Mouse (Mus musculus) midbrain, embryonic 12.5 days (tissue): Measurements from ENCODE around the gene Olfr45. TPM values are rescaled to one million over a fixed set of nuclear protein-coding genes. Genes with fewer than 3 reads are reported as not detected.
"Not testable (repeated sequence)": the region's sequence is repeated elsewhere in the genome, so short reads cannot be mapped to it uniquely, and the experiment has no call there.

Source experiments
- ATAC-seq: fragments of 200-750 bp; cut with Nextera tagmentation; 2 replicates; pipeline ENCODE4 v1.8.0; 2017; ENCODE audit warnings: low read depth, moderate TSS enrichment, moderate library complexity; ENCODE audit not compliant: low FRiP score
- H3K27ac ChIP-seq: fragments of 300-500 bp; sonication (generic); replicated peaks from 2 replicates; pipeline ENCODE4 v1.5.1; 2016; ENCODE audit warnings: mild to moderate bottlenecking
- H3K27me3 ChIP-seq: fragments of 300-500 bp; sonication (generic); 2 replicates; pipeline ENCODE4 v1.6.1; 2016; ENCODE audit warnings: mild to moderate bottlenecking
- H3K36me3 ChIP-seq: fragments of 300-500 bp; sonication (generic); 2 replicates; pipeline ENCODE4 v1.6.1; 2016
- H3K4me1 ChIP-seq: fragments of 300-500 bp; sonication (generic); 2 replicates; pipeline ENCODE4 v1.6.1; 2016
- H3K4me2 ChIP-seq: fragments of 300-500 bp; sonication (generic); replicated peaks from 2 replicates; pipeline ENCODE4 v1.6.1; 2016; ENCODE audit warnings: mild to moderate bottlenecking, moderate library complexity
- H3K4me3 ChIP-seq: fragments of 300-500 bp; sonication (generic); 2 replicates; pipeline ENCODE4 v1.5.1; 2016; ENCODE audit warnings: mild to moderate bottlenecking
- H3K9ac ChIP-seq: fragments of 300-500 bp; sonication (generic); replicated peaks from 2 replicates; pipeline ENCODE4 v1.6.1; 2016; ENCODE audit warnings: mild to moderate bottlenecking, moderate library complexity
- H3K9me3 ChIP-seq: fragments of 300-500 bp; sonication (generic); 2 replicates; pipeline ENCODE4 v1.6.1; 2016; ENCODE audit warnings: mild to moderate bottlenecking
- WGBS: fragments of 180-500 bp; shearing (Covaris S2); methylation state at CpG from one replicate; pipeline ENCODE4 v1.1.7; 2016; 5-methylcytosine and 5-hydroxymethylcytosine counted together
- polyA plus RNA-seq: library from polyadenylated mRNA; unstranded; fragments of >200 nt; fragmentation: Nextera tagmentation; extraction: Ambion mirVana; gene quantifications from 2 replicates; pipeline ENCODE4 v1.2.1, GENCODE M21; 2016

Olfr45 gene
- not detected in 2 replicates for polyA plus RNA-seq

GRCm38 (mm10) chr7:140681651-140682050 lies at the start of gene Olfr45:
Gene Olfr45 (plus strand): TSS chr7:140681951.
- H3K4me2 ChIP-seq: no peak within 1 kb of the TSS
- no peak for ATAC-seq

GRCm38 (mm10) chr7:140646152-140646551 lies 35.6 kb upstream of the Olfr45 start, which contains the start of gene Olfr53:
Gene Olfr53 (plus strand): TSS chr7:140646452.
- Histone ChIP-seq H3K9ac (no peak within 1 kb of the TSS), H3K27me3 (no peaks in the 10 kb centered on the region), H3K27ac (no peak within 1 kb of the TSS), H3K4me2 (no peak within 1 kb of the TSS), H3K4me1 (no peaks in the 10 kb centered on the region), H3K36me3 (no peaks in the 10 kb centered on the region), H3K9me3 (no peaks in the 10 kb centered on the region), H3K4me3 (no peak within 1 kb of the TSS)
- 97% methylated on average over 1 of the region's 1 CpGs for WGBS
- no peak for ATAC-seq

More at GRCm38 (mm10) chr7:140681651-140682050, at the start of gene Olfr45:
- no peak within 1 kb of the TSS for H3K9ac ChIP-seq
- no peaks in the 10 kb centered on the region for H3K4me1 ChIP-seq
- no peak within 1 kb of the TSS for H3K27ac ChIP-seq
- WGBS: 93% methylated on average over 1 of the region's 1 CpGs
- 0 out of 2 replicates have a peak, but pooled peaks cover 4% of the 10 kb centered on the region for H3K9me3 ChIP-seq
- H3K27me3 ChIP-seq: no peaks in the 10 kb centered on the region
- no peaks in the 10 kb centered on the region for H3K36me3 ChIP-seq
- H3K4me3 ChIP-seq: no peak within 1 kb of the TSS

- H3K4me1 ChIP-seq: no peaks in the 10 kb centered on the region
- H3K36me3 ChIP-seq: no peaks in the 10 kb centered on the region
- 80% methylated on average over 4 of the region's 4 CpGs for WGBS
- no peak within 1 kb of the TSS for H3K9ac ChIP-seq
- no peak within 1 kb of the TSS for H3K4me2 ChIP-seq
- no peak within 1 kb of the TSS for H3K4me3 ChIP-seq
- H3K27ac ChIP-seq: no peak within 1 kb of the TSS
- no peak for ATAC-seq
- no peaks in the 10 kb centered on the region for H3K27me3 ChIP-seq
- no peaks in the 10 kb centered on the region for H3K9me3 ChIP-seq
Observed at GRCm38 (mm10) chr7:140659630-140660029, 22.1 kb upstream of the Olfr45 start, which contains the start of gene Olfr539. Gene Olfr539 (plus strand): TSS chr7:140659930.

GRCm38 (mm10) chr7:140670693-140671092 lies 11.1 kb upstream of the Olfr45 start:
- not testable (repeated sequence) for H3K4me3 ChIP-seq

GRCm38 (mm10) chr7:140675863-140676262 lies 5.9 kb upstream of the Olfr45 start:
- peaks cover 15% of the 10 kb centered on the region; the same call in 1 of the 2 replicates for H3K9me3 ChIP-seq
- no peak overlapping the region for H3K27ac ChIP-seq
- whole genome bisulfite sequencing: 5% methylated on average over 4 of the region's 6 CpGs
- ATAC-seq: peak; percentile 52; the same call in 1 of the 2 replicates
- no peak overlapping the region for H3K9ac ChIP-seq
- H3K27me3 ChIP-seq: no peaks in the 10 kb centered on the region
- no peaks in the 10 kb centered on the region for H3K36me3 ChIP-seq
- 0 out of 2 replicates have a peak, but pooled peaks cover 5% of the 10 kb centered on the region for H3K4me1 ChIP-seq
- H3K4me2 ChIP-seq: peak overlapping the region; percentile 38
- H3K4me3 ChIP-seq: no peak overlapping the region

More at GRCm38 (mm10) chr7:140670693-140671092, 11.1 kb upstream of the Olfr45 start:
- H3K4me2 ChIP-seq, H3K27me3 ChIP-seq, H3K9ac ChIP-seq, H3K4me1 ChIP-seq, ATAC-seq, H3K27ac ChIP-seq, H3K36me3 ChIP-seq: not testable (repeated sequence)
- WGBS: 89% methylated on average over 3 of the region's 3 CpGs
- H3K9me3 ChIP-seq: peaks cover 10% of the 10 kb centered on the region; the same call in 1 of the 2 replicates

- not testable (repeated sequence) for H3K27me3 ChIP-seq, H3K36me3 ChIP-seq, H3K9me3 ChIP-seq, H3K9ac ChIP-seq, H3K4me3 ChIP-seq, ATAC-seq, H3K27ac ChIP-seq, H3K4me2 ChIP-seq, H3K4me1 ChIP-seq
- 73% methylated on average over 4 of the region's 4 CpGs for WGBS
Observed at GRCm38 (mm10) chr7:140679591-140679990, 2.2 kb upstream of the Olfr45 start.

- no peak within 1 kb of the TSS for H3K27ac ChIP-seq
- no peaks in the 10 kb centered on the region for H3K9me3 ChIP-seq
- no peak for ATAC-seq
- H3K4me2 ChIP-seq: no peak within 1 kb of the TSS
- H3K36me3 ChIP-seq: no peaks in the 10 kb centered on the region
- H3K9ac ChIP-seq: no peak within 1 kb of the TSS
- H3K4me1 ChIP-seq: no peaks in the 10 kb centered on the region
- no peak within 1 kb of the TSS for H3K4me3 ChIP-seq
- H3K27me3 ChIP-seq: no peaks in the 10 kb centered on the region
Observed at GRCm38 (mm10) chr7:140696967-140697366, 15.2 kb downstream of the Olfr45 start, which contains the start of gene Olfr541. Gene Olfr541 (plus strand): TSS chr7:140697267.

GRCm38 (mm10) chr7:140706348-140706747 lies 24.6 kb downstream of the Olfr45 start:
- no peaks in the 10 kb centered on the region for H3K36me3 ChIP-seq
- ATAC-seq: 0 out of 2 replicates have a peak, but pooled peaks have one; percentile 12
- no peaks in the 10 kb centered on the region for H3K9me3 ChIP-seq
- no peaks in the 10 kb centered on the region for H3K27me3 ChIP-seq
- no peak overlapping the region for H3K4me3 ChIP-seq
- H3K27ac ChIP-seq: no peak overlapping the region
- WGBS: 36% methylated on average over 2 of the region's 2 CpGs
- no peak overlapping the region for H3K9ac ChIP-seq
- H3K4me1 ChIP-seq: no peaks in the 10 kb centered on the region
- H3K4me2 ChIP-seq: no peak overlapping the region

- WGBS: 86% methylated on average over 6 of the region's 6 CpGs
- H3K9me3 ChIP-seq: no peaks in the 10 kb centered on the region
- no peak overlapping the region for H3K9ac ChIP-seq
- no peaks in the 10 kb centered on the region for H3K36me3 ChIP-seq
- H3K4me1 ChIP-seq: no peaks in the 10 kb centered on the region
- no peak for ATAC-seq
- H3K27me3 ChIP-seq: no peaks in the 10 kb centered on the region
- no peak overlapping the region for H3K4me2 ChIP-seq
- no peak overlapping the region for H3K4me3 ChIP-seq
- no peak overlapping the region for H3K27ac ChIP-seq
Observed at GRCm38 (mm10) chr7:140707536-140708284, 26.0 kb downstream of the Olfr45 start.

GRCm38 (mm10) chr7:140717155-140718055 lies 35.7 kb downstream of the Olfr45 start:
- 85% methylated on average over 7 of the region's 7 CpGs for WGBS

GRCm38 (mm10) chr7:140721095-140721494 lies 39.3 kb downstream of the Olfr45 start:
- no peak overlapping the region for H3K27ac ChIP-seq
- H3K9ac ChIP-seq: no peak overlapping the region
- H3K4me3 ChIP-seq: no peak overlapping the region
- H3K4me2 ChIP-seq: no peak overlapping the region
- H3K27me3 ChIP-seq: no peaks in the 10 kb centered on the region
- 85% methylated on average over 6 of the region's 6 CpGs for WGBS
- no peaks in the 10 kb centered on the region for H3K4me1 ChIP-seq
- no peaks in the 10 kb centered on the region for H3K36me3 ChIP-seq
- ATAC-seq: no peak
- H3K9me3 ChIP-seq: no peaks in the 10 kb centered on the region

More at GRCm38 (mm10) chr7:140717155-140718055, 35.7 kb downstream of the Olfr45 start:
- H3K4me1 ChIP-seq: no peaks in the 10 kb centered on the region
- H3K27ac ChIP-seq: no peak overlapping the region
- no peaks in the 10 kb centered on the region for H3K36me3 ChIP-seq
- no peak overlapping the region for H3K9ac ChIP-seq
- no peaks in the 10 kb centered on the region for H3K27me3 ChIP-seq
- H3K4me3 ChIP-seq: no peak overlapping the region
- no peak for ATAC-seq
- H3K9me3 ChIP-seq: no peaks in the 10 kb centered on the region
- no peak overlapping the region for H3K4me2 ChIP-seq

GRCm38 (mm10) chr7:140725558-140725957 lies 43.8 kb downstream of the Olfr45 start:
- Histone ChIP-seq H3K4me3 (no peak overlapping the region), H3K4me2 (no peak overlapping the region), H3K9ac (no peak overlapping the region), H3K9me3 (0 out of 2 replicates have a peak, but pooled peaks cover 7% of the 10 kb centered on the region), H3K36me3 (no peaks in the 10 kb centered on the region), H3K4me1 (no peaks in the 10 kb centered on the region), H3K27ac (no peak overlapping the region), H3K27me3 (no peaks in the 10 kb centered on the region)
- ATAC-seq: no peak
